Mouse (Mus musculus) retina, postnatal 1 day (tissue): ENCODE results near the gene Tenm2.

Source experiments
- DNase-seq: peaks from one replicate; pipeline ENCODE4 v3.0.0-alpha.2; 2012

The Tenm2 gene

DNA sequence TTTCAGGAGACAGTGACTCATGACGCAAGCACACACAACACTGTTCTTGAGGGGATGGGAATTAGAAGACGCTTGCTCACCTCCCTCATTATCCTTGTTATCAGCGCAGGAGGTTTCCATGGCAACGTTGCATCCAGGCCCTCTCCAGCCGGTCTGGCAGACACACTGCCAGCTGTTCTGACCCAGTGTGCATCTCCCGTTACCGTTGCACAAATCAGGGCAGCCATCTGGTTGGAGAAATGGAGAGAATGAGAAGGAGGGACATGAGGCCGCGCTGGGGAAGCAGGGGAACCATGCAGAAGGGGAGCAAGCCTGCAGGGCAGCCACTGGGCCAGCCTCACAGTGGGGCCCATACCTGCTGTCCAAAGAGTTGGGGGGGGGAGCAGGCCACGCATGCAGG is 1129.1 kb downstream of the Tenm2 start:
- peak; percentile 97 for DNase-seq

DNA sequence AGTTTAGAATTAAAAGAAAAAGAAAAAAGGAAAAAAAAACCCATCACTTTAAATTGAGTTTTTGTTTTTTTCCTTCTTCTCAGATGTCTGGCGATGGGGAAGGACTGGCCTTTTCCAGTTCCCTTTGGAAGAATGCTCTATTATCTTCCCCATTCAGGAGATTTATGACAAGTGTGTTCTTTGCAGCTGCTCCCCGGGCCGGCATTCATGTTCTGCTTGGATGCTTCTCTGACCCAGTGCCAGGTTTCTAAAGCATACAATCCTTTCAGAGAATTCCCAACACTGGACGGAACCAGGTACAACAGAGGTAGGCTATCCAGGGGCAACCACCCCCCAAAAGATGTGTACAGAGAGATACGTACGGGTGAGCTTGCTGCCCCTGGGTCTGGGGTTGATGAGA is 1132.2 kb downstream of the Tenm2 start:
- peak; percentile 84 for DNase-seq

DNA sequence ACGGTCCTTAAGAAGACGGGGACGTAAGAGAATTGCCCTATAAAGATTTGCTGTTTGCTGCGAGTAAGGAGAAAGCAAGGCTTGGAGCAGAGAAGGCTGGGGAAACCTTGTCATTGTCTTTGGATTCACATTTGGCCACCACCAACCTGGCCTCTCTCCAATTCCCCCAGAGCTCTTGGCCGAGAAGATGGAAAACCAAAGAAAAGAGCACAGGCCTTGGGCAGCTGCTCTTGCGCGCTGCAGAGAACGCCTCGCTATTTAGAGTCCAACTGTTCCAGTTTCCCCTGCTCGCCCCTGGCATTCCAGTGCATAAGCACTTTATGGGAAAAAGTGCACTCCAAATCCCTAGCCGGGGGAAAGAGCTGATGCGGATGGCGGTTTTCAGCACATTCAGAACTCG is 1139.5 kb downstream of the Tenm2 start:
- DNase-seq: no peak

DNA sequence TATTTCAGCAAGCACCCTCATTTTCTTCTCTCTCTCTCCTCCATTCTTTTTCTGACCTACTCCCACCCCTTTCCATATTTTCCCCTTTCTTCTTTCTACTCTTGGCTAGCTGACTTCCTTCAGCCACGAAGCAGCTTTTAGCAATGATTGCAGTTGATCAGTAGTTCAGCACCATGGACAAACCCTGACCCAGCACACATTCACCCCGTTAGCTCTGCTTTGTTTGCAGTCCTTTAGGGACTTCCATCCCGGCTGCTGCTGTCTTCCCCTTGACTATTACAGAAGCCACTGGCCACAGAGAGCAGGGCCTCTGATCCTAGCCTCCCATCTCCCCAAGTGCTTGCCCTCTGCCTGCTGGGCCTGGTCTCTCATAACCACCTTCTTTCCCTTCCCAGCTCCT is 1145.6 kb downstream of the Tenm2 start:
- peak; percentile 48 for DNase-seq

DNA sequence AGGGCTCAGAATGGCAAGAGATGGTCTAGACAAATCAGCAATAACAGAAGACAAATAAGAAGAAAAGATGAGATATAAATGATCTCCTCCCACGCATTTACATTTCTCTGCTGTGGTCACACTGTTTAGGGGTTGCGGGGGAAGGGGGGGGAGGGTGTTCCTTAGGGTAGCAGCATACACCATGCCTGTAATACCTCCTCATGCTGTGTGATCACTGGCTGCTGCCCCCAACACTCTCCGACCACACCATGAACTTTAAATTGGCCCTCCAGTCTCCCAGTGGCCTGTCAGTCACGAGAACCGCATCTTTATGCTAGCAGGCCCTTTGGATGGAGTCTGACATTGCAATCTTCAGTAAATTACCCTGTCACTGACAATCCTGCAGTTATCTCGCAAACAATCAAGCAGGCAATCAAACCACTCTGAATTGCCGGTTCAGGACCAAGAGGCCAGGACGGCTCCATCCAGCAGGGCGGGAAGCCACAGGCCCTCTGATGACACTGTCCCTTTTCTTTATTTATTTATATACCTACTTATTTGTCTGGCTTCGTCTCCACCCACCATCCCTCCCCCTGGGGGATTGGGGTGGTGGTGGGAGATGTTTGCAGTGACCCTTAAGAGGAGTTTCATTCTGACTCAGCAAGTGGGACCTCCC is 1154.2 kb downstream of the Tenm2 start:
- DNase-seq: no peak

DNA sequence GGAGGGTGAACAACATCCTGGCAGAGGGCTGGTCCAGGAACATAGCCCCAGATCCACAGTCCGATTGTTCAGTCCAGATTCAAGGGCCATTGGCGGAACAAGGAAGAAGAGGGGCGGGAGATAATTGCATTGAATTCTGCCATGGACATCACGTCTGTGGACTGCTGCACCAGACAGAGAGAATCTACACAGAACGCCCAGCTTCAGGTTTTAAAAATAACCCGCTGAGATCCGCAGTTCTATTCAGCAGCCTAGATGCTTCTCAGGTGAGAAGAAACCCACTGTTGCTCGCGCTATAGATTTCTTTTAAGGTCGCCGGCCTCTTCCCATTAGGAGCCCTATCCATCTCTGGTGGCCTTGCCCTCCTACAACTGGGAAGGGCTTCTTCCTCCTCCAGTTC is 1155.0 kb downstream of the Tenm2 start:
- DNase-seq: no peak

DNA sequence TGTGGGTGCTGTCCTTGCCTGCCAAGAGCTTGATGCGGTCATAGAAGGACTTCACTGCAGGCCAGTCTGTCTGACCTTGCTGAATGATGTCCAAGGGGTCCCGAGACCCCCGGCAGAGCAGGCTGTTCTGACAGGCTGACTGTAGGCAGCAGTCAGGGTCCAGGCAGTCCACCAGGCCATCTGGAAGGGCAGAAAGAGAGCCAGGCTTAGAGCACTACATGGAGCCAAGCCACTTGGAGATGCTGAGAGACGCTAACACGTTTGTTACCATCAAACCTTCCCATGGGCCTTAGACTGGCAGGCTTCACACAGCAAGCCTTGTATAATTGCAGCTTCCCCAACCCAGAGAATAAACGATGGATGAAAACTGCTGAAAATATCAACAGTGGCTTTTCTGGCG is 1157.4 kb downstream of the Tenm2 start:
- DNase-seq: no peak

DNA sequence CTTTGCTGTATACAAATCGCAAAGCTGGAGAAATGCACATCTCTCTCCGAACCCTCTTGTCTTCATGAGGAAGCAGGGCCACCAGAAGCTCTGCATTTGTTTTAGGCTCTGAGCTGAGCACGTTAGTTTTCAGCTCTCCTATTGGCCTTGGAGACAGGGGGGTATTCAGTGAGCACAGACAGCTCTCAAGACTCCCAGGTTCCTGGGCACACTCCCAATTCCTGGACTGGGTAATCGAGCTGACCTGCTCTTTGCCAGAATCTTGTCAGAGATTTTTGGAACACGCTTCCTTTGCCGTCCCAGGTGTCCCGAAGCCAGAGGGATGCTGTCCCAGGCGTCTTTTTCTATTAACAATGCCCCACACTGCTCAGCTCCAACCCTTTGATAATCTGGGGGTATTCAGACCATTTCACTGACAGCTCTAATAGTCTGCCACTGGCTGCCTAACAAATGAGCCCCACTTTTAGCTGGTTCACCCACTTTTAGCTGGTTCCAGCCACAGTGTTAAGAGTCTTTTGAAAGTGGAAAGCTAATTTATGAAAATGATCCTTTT is 1161.7 kb downstream of the Tenm2 start:
- no peak for DNase-seq

DNA sequence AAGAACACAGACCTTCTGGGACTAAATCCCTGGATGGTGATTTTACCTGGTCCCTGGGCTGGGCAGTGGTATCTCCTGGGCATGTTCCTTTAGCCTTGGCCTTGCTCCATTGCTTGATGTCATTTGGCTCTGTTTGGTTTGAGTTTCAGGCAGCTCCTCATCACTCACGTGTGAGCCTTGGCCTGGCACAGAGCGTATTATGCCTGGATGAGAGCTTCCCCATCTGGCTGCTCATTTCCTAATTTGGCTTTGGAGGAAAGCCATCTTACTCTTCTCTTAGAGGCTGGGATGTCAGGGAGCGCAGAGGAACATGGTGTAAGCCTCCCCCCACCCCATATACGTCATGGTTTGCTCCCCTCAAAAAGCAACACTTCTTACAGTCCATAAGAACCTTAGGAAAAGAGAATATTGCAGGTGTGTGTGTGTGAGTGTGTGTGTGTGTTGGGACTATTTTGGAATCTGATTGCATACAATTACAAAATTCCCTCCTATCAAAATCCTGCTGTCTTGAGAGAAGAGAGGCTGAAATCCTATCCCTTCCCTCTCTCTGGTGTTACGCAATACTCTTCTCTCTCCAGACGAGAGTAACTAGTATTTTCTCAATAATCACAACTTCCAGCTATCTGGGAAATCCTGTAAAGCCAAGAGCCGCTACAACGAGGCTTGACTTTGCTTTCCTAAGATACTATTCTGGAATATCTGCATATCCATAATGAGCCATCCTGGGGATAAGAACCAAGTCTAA is 1162.5 kb downstream of the Tenm2 start:
- DNase-seq: peak; percentile 65

DNA sequence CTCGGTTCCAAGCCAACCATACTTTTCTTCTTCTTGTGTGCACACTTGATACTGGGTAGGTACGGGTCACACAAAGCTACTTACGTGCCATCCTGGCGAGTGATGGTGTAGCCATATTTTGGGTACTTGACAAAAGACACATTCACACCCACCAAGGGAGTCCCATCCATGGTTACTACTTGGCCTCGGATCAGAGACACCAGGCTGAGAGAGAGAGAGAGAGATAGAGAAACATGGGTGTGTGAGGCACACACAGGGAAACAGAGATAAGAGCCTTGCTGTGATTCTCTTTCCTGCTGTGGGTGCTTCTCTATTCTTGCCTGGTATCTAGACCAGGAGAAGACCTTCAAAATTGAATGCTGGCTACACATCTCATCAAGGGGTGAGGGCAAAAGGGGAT is 1163.1 kb downstream of the Tenm2 start:
- no peak for DNase-seq

DNA sequence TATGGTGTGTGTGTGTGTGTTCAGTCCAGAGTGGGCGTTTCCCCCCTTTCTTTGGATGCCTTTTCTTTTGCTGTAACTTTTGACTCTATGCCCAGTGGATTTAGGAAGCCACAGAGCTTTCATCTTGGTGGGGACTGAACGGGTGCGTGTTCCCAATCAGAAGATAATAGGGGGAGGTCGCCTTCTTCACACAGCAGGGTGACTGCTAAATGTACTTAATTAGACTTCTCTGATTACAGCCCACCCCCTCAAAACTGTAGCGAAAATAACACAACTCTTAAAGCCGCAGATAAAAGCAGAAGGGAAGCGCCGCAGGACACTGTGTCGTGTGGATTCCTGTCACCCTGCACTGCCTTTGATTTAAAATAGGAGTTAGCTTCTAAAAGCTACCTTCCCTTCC is 1163.7 kb downstream of the Tenm2 start:
- DNase-seq: no peak

DNA sequence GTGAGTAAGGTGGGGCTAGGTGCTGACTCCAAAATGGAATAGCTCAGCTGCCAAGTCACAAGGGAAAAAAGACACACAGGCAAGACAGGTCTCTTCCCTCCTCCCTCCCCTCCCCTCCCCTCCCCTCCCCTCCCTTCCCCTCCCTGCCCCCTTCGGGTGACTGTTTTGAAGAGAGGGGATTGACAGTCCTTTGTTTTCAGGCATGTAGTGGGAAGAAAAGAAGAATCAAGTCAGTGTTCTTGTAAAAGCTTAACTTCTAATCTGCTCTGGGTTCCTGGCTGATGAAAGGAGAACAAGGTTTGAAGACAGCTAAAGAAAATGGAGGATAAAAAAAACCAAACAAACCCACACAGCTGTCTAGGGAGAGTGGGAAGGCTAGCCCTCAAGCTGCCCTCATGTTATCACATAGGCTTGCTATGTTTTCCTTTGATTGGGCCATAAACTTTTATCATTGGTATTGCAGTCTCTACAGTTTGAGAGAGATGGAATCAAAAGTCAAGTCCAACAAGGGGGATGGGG is 1176.4 kb downstream of the Tenm2 start:
- DNase-seq: peak; percentile 55

DNA sequence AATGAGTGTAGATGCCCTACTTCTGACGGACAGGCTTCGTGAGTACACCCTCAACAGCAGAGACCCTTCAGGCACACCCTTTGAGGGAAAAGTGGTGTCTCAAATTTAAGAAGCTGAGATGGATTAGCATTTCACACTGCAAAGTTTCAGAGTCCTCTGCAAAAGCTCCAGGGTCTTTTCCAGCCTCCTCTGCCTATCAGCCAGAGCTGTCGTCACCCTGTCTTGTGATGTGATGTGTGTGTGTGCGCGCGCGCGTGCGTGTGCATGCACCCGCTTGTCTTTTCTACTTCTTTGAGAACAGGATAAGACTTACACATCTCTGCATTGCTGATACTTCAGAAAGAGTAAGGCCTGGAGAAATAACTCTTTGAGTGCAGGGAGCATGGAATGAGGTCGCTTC is 1179.2 kb downstream of the Tenm2 start:
- DNase-seq: no peak

DNA sequence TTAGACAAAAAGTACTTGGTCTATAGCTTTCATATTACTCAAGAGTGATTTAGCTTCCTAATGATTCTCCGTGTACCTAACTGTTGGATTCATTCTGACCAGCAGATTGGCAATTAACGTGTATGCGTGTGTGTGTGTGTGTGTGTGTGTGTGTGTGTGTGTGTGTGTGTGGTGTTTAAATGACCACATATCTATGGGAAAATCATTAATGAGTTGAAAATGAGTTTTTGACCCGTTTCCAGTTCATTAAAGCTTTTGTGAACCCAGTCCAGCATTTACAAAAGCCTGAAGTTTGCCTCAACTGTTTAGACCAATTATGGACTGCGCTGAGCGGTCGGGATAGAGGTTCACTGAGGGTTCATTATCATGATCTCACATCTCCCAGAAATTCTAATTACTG is 1181.4 kb downstream of the Tenm2 start:
- DNase-seq: peak; percentile 98

DNA sequence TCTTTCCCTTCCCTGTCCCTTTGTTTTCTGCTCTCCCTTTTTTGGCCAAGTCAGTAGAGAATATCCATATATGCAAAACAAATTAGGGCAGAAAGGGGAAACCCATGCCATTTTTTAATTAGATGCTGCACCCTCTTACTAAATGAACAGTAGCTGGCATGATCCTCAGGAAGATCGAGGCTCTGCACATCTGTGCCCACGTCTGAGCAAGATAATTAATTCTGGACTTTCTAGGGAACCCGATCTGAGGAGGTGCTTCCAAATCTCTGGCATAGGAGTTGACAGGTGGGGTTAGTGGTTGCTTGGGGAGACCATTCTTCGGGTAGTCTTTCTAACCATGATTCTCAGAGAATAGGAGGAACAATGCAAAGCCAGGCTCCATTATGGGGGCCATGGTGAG is 1182.3 kb downstream of the Tenm2 start:
- DNase-seq: no peak

DNA sequence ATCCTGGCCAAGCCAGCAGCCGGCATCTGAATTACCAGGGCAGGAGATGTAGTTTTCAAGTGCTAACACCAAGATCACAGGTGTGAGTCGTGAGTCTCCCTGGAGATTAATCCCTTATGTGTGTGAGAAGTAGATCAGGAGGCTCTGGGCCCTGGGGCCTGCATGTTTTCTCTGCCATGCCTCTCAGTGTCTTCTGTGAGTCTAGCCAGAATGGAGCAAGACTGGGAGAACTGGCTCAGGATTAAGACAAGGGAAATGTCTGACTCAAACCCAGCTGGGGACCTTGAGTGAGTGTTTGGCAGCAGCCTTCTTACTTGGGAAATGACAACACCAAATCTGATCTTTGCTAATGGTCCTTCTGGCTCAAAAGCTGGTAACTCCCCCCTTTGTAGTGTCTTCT is 1183.2 kb downstream of the Tenm2 start:
- DNase-seq: no peak

DNA sequence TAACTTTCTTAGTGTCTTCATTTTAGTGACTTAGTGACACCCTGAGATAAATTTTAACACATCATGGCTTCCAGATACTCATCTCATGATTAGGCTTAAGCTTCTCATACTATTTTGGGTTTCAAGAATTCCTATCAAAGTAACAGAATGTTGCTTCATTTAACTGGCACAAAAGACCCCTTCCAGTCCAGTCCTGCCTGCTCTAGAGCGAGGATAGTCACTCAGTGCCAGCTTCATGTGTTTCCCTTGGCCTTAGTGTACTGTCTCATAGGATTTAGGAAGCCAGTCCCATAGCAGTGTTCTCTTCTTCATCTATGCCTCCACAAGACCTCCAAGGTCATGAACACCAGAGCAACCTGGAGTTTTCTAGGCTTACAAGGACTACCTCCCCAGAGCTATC is 1183.7 kb downstream of the Tenm2 start:
- no peak for DNase-seq

DNA sequence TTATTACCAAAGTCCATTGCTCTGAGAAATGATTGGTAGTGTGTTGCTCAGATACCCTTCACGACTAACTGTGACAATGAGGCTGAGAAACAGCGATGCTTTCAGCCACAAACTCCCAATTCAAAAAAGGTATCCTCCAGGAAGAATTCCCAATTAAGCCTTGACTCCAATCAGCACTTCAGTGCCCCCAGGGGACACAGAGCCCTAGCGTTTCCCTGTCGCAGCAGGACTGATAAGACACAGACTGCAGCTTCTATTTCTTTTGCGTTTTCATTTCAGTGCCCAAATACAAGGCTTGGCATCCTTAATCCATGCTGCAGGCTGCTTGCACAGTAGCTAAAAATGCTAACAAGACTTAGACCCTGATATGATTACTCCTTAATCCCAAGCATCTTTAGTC is 1186.2 kb downstream of the Tenm2 start:
- no peak for DNase-seq

DNA sequence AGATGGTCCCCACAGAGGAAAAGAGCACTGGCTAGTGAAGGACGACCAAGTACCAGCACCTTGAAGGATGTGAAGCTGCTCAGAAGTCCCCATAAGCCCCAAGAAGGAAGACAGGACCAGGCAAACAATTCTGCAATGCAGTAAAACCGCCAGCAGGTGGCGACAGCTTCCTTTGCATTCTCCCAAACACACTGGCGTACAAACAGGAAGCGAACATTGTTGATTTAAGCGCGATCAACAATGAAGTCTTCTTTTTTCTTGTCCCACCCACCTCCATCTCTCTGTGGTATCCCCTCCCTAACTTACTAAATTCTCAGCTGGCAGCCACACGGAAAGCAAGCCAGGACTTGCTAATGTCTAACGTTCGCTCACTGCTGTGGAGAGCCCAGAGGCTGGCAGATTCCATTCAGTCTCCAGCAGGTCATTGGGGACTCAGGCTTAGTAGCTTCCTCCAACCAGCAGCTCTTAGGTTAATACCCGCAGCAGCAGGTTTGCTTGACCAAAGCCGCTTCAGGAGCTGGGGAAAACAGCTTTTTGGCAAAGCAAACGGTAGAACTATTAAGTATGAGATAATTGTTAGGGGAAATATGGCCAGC is 1190.0 kb downstream of the Tenm2 start:
- DNase-seq: peak; percentile 92

DNA sequence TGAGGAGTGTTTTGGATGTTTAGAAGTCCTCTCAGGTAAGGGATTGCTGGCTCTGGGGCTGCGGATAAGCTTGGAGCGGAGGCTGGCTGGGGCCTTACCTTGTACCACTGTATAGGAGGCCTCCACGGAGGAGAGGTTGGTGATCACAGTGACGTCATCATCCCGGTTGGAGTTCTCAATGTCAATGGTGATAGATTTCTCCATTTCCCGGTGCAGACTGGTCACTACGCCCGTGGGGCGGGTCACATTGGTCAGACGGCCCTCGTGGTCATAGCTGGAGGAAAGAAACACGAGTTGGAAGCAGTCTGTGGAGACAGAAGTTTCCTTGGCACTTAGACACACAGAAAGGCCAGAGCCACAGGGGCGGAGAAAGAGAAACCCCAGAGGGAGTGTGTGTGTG is 1194.4 kb downstream of the Tenm2 start:
- no peak for DNase-seq

DNA sequence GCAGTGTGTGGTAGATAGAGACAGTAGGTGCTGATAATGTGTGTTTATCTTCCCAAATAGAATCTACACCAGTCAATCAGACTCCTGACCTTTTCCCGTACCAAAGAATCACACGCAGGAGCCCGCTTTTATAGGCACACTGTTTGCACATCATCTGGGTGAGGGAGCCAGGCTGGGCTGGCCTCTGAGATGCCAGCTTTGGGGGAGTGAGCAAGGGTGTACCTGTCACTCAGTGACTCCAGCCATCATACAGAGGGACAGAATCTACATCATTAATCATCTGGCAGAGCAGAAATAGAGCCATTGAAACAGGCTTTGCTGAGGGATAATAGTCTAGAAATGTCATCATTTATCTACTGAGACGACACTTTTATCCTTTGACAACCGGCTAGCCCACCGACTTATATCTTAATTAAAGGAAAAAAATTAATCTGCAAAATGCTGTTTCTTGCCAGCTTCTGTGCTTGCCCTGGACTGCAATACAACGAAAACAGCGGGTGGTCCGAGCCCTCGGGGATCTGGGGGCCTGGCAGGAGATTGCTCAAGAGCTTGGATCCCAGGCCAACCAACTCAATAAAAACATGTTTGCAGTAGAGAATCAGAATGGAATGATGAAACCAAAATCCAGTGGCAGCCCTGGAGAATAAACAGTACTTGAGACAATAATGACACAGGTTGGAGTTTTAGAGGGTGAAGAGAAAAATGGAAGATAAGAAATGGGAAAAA is 1195.1 kb downstream of the Tenm2 start:
- no peak for DNase-seq

DNA sequence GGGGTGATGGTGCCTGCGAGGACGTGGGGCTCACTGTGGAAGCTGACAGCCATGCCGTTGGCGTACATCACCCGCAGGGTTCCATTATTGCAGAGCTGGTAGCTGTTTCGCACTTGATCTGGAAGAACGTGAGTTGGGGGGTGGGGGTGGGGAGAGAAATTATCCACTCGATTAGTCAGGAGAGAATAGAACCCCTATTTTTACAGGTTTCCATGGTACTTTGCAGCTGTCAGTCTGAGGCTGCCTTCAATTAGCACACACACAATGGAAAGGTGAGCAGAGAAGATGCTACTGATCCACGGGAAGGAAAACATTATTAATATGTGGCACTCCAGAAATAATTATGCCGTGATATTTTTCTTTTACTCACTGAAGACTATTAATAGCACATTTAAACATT is 1195.9 kb downstream of the Tenm2 start:
- no peak for DNase-seq

DNA sequence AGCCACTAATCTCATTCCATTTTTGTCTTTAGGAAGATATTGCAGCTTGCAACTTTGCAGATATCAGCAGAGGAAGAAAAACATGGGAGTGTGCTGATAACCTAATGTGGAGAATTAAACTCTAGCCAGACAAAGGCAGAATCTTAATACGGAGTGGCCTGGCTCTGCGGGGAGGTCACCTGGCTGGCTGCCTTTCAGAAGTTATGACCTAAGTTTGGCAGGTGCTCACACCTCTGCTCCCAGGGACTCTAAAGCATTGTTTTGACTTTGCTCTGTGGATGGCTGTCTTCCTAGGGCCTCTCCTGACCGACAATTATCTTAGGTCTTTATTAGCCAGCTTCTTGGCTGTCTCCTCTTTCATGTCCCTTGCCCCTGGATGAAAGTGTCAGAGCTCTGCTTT is 1197.4 kb downstream of the Tenm2 start:
- DNase-seq: no peak
